Mouse (Mus musculus) T-cell, adult 2 months (primary cell): Measurements from ENCODE around the gene Tex29.
"Not testable (repeated sequence)": the region's sequence is repeated elsewhere in the genome, so short reads cannot be mapped to it uniquely, and the experiment has no call there.

Experiments
- DNase-seq: peaks from one replicate; pipeline ENCODE4 v3.0.0; 2022; ENCODE audit warnings: low spot score

The Tex29 gene

DNA sequence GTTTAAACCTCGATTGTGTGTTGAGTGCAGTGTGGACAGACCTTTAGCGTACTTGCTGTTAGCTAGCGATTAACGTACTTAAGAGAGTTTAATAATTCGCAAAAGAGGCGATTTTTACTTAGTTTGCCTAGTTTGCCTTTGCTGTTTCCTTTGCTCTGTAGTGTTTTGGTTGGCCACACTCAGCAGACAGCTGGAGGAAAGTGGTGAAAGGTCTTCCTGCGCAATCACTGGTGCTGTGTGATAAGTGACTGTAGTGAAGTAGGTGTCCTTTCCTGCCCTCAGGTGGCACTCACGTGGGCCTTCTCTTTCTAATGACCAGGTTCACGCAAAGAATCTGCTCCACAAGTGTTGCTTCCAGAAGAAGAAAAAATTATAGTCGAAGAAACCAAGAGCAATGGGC is 9.1 kb upstream of the Tex29 start:
- no peak for DNase-seq

GRCm38 (mm10) chr8:11831939-11832338 is 8.3 kb upstream of the Tex29 start:
- DNase-seq: no peak

DNA sequence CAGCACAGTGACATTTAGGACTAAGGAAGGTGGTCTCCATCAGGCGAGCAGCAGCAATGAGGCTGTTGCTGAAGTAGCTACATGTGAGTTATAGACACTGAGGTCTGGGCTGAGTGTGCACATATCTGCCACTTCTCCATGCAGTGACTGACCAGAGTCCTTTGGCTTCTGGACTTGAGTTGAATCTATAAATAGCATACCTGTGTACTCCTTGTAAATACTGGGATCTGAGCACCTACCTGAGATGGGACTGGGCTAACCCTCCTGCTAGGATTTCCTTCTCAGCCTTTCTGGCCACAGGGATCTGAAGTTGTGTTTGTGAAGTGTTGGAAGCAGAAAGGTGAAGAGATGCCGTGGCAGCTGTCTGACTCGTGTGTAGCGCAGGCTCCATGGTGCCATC is 7.1 kb upstream of the Tex29 start:
- no peak for DNase-seq

GRCm38 (mm10) chr8:11834200-11834599 is 6.1 kb upstream of the Tex29 start:
- no peak for DNase-seq

DNA sequence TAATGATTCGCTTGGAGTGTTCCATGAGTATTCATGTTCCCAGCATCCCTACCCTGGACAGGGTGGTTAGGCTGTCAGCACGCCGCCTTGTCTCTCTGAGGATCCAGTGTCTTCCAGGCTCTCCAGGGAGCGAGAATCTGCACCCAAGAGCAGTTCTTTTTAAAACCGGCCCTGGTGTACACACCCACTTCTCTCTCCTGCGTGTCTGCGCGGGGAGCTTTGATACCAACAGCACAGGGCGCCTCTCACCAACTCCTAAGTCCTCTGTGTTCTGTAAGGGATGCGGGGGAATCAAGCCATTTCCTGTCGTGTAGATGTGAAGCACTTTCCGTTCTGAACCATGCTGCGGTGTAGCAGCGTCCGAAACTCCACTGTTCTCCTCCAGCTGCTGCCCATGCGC is 5.6 kb upstream of the Tex29 start:
- no peak for DNase-seq

GRCm38 (mm10) chr8:11841571-11841970 is 1.3 kb downstream of the Tex29 start:
- DNase-seq: no peak

GRCm38 (mm10) chr8:11842757-11843156 is 2.5 kb downstream of the Tex29 start:
- DNase-seq: no peak

DNA sequence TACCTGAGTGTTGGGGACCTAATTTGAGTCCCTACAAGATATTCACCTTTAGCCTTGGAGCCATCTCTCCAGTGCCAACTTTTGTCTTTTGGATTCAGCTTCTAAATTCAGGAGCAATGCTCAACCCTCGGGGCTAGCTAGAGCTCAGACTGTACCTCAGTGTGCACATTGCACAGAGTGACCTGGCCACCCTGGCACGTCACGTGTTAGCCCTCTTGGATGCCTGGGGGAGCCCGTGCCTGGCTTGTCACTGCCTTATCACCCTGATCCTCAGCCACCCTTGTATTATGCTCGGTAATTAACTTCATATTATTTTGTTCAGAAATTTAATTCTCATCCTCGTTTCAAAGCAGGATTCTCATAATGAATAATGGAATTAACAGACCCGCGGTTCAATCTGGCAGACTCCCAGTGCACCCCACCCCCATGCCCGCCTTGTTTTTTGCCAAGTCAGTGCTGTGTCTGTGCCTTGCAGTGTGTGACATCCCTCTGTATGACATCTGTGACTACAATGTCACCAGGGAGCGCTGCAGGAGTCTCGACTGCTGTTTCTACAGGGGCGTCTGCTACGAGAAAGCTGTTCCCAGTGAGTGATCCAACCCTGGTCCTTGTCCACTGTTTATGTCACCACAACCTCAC is 3.5 kb downstream of the Tex29 start:
- DNase-seq: no peak

DNA sequence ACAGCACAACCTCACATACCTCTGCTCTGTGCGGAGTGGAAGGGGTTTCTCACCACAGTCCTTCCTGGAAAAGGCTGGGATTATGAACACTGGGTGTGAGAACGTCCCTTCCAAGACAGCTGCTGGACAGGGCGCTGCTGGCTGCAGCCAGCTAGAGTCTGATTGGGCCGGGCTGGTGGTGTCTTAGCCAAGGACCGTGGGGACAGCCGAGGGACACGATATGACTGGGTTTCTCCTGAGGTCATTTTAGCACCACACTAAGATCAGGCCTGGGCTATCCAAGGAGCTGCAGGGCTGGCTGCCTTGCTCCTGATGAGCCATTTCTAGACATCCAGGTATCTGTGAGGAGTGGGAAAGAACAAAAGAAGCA is 4.0 kb downstream of the Tex29 start:
- DNase-seq: no peak

DNA sequence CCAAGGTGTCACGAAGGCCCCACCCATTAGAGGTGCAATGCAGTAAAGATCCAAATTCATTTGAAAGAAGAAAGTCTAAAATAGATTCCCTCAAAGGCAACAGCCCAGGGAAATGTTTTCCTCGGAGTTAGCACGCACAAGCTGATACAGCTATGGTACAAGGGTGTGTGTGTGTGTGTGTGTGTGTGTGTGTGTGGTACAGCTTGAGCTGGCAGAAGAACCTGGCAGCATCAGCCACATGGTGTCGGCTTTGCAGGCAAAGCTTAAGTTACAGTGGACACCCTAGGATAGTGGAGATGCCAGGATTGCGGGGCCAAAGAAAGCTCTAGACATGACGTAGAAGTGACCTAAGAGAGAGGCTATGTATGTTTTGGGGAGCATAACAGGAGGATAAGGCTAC is 6.5 kb downstream of the Tex29 start:
- no peak for DNase-seq

GRCm38 (mm10) chr8:11867832-11868231 is 27.6 kb downstream of the Tex29 start:
- no peak for DNase-seq

DNA sequence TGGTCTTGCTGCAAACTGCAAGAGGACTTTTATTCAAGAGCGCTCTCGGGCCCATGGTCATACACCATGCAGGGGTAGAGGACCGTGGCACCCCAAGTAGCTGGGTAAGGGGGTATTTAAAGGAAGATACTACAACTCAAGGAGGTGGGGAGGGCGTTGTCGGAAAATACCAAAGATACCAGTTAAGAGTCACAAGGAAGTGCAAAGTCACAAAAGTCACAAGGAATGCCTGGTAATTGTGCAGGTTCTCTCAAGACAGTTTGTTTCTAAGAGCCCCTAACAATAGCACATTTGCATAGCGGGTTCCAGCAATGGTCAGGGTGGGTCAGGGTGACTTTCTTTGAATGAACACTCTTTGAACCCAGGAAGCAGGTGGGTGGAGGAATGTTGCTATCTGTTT is 34.0 kb downstream of the Tex29 start:
- not testable (repeated sequence) for DNase-seq

- DNase-seq: no peak
These were observed 44.4 kb downstream of the Tex29 start for GRCm38 (mm10) chr8:11884646-11885045.

DNA sequence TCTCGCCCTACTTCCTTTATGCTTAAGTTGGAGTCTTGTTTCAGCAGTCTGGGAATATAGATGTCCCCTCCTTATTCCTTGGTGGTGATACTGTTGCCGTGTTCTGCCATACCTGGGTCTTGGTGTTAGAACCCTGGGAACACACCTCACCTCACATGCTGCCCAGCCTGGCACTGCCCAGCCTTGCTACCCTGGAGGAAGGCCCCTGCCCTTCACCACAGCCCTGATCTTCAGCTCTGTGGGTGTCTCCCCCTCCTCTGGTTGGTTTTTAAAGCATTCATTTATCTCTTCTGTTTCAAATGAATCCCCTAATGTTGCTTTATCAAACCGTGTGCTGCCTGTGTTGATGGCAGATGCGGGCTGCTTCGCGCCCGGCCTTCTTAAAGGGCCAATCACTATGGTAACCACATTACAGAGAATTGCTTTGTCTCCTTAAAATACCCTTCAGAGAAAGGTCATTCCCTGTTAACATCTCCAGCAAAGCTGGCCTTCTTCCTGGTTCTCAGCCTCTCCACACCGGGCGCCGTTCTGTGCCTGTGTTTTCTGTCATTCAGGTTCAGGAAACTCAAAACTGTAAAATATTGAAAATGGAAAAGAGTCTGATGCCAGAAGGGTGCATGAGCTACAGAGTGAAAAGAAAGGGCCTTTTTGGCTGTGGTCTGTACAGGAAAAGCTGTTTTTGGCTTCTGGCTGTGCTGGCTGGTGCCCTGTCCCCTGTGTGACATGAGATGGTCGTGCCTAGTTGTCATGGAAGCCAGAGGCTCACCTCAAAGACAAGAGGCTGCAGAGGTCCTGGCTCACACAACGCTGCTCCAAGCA is 45.8 kb downstream of the Tex29 start:
- no peak for DNase-seq

DNA sequence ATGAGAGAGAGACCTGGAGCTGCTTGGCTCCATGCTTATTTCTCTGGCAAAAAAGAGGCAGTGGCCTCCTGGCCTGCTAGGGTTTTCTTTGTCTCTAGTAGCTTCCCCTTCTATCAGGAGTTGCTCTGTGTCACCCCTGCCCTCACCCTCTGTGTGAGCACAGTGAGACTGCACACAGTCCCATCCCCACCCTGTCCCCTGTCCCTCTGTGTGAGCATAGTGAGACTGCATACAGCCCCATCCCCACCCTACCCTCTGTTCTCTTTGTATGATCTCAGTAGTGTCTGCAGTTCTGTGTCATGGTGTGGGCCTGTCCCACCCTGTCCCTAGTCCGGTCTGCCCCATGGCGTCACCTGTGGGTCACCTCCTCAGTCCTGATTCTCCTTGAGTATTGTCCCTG is 46.5 kb downstream of the Tex29 start:
- DNase-seq: no peak

DNA sequence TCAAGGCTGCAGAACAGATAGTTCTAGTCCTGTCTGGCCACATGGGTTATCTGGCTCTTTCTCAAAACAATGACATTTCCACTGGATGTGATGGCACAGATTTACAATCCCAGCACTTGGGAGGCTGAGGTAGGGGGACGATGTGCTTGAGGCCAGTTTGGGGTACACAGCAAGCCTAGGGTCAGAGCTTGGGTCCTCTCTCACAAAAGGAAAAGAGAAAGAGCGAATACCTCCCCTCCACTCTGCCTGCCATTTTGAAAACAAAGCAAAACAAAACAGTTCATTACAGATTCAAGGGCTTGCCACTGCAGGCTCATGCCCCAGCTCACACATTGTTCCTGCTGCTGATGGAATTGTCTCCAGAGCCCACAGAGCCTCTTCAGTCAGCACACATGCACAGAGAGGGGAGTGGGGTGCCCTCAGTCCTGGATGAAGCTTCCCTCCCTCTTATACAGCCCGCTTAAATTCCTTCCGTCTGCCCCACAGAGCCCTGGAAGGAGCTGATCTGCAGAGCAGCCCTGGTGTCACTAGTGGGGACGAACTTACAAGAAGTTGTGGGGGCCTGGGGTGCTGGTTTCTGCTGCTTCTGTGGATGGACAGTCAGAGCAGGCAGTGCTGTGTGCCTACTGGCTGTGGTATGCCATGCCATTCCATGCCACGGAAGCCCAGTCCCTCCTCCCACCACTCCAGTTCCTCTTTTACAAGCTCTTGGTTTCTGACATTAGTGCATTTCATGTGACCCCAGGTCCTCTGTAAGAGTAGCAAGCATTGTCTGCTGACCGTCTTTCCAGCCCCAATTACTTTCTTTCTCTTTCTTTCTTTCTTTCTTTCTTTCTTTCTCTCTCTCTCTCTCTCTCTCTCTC is 49.1 kb downstream of the Tex29 start:
- DNase-seq: no peak

- DNase-seq: no peak
These were observed 52.5 kb downstream of the Tex29 start for GRCm38 (mm10) chr8:11892756-11893155.

GRCm38 (mm10) chr8:11896022-11896662 is 55.9 kb downstream of the Tex29 start:
- DNase-seq: no peak

- no peak for DNase-seq
These were observed 56.4 kb downstream of the Tex29 start for GRCm38 (mm10) chr8:11896677-11897076.

GRCm38 (mm10) chr8:11898814-11899213 is 58.5 kb downstream of the Tex29 start:
- no peak for DNase-seq
